Mouse (Mus musculus) bone marrow macrophage, adult 2 months (primary cell): ENCODE data around the gene Pde8b.

Experiments
- CTCF ChIP-seq: IDR thresholded peaks from 2 replicates; pipeline ENCODE4 v1.5.1; 2012; ENCODE audit warnings: low read depth, mild to moderate bottlenecking, low read length, moderate library complexity
- POLR2A ChIP-seq: IDR thresholded peaks from 2 replicates; pipeline ENCODE4 v1.6.1; 2012; ENCODE audit warnings: mild to moderate bottlenecking, low read depth, low read length, borderline replicate concordance

- no peak for TF ChIP-seq CTCF
- no peak for TF ChIP-seq POLR2A
Observed at GRCm38 (mm10) chr13:95055742-95056388, 194.3 kb downstream of the Pde8b start.
